ENCODE assay signal across 18 mouse cellular contexts in the genomic region with DNA sequence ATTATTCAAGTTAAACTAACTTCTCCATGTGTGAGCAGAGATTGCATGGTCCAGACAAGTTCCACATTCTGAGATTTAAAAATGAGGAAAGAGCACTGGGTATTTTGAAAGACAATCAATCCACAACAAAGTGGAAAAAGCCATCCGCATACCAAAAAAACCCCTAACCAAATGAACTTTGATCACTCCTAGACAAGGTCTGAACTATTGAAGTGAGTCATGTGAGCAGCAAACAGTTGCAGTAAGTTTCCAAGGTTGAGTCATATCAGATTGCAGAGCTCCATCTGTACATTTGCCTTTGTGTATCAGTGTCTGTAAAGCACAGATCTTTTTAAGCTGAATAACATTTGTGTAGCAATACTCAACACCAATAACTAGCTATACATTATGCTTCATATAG. TPM values are rescaled to one million over a fixed set of nuclear protein-coding genes. Genes with fewer than 3 reads are reported as not detected.
DNase-seq lines count a peak whose midpoint lies in the region; ATAC-seq and TF ChIP-seq lines count a peak whose summit lies in the region.
"Had no signal": no experiment of that assay in that cellular context is flagged by ENCODE, and none has a peak within 500 bp of the region (broad histone marks: within the 10 kb centered on the region; RNA-seq: fewer than 3 reads in every experiment).

No protein-coding gene starts in this region.

- H3K4me3 ChIP-seq in liver, adult 2 months (ENCODE audit: insufficient read depth, low read depth, low read length), result no peak overlapping the region
- H3K4me3 ChIP-seq: heart, embryonic 10.5 days; liver, embryonic 15.5 days; megakaryocyte, embryonic 14.5 days; neural tube, embryonic 15.5 days had no signal

- no peaks in the 10 kb centered on the region for H3K27me3 ChIP-seq in liver, adult 2 months (ENCODE audit: control insufficient read depth, insufficient read depth, low read length)
- H3K27me3 ChIP-seq: liver, embryonic 15.5 days; neural tube, embryonic 15.5 days had no signal

- DNase-seq in liver, adult 2 months (ENCODE audit: extremely low read depth, low read depth, low spot score), result peak; percentile 33
- DNase-seq in liver (no peak), 416B (ENCODE audit: low read depth) (peak; percentile 86)
- no peak for DNase-seq in cerebellum, adult 9-10 months
- no peak for DNase-seq in kidney, postnatal 25 days
- DNase-seq in urinary bladder, postnatal 14 days (ENCODE audit: low spot score), result no peak
- DNase-seq: gastrocnemius, postnatal 25 days; kidney, postnatal 14 days had no signal

- WGBS in liver, adult 2 months, result 45% methylated on average over 1 of the region's 1 CpGs

- no peaks in the 10 kb centered on the region for H3K4me1 ChIP-seq in liver, adult 2 months (ENCODE audit: control insufficient read depth, insufficient read depth, low read length)
- H3K4me1 ChIP-seq: neural tube, embryonic 15.5 days had no signal

- H3K79me2 ChIP-seq in liver, adult 2 months (ENCODE audit: control insufficient read depth, insufficient read depth, low read length), result no peaks in the 10 kb centered on the region

- TF ChIP-seq CTCF in liver, adult 2 months (IDR thresholded peaks at IDR 0.05; ENCODE audit: low read depth, low read length), result no peak

- no peak for TF ChIP-seq POLR2A in liver, adult 2 months (IDR thresholded peaks at IDR 0.05; ENCODE audit: extremely low read depth, insufficient read depth, low read length)

- peak; percentile 85 for ATAC-seq in activated CD4-positive, CD25-positive, alpha-beta regulatory T cell, adult 4 months
- ATAC-seq in megakaryocyte, adult 5-6 weeks (ENCODE audit: poor library complexity, severe bottlenecking), result peak; percentile 17; the same call in 1 of the 2 replicates

- H3K9ac ChIP-seq in liver, adult 2 months (ENCODE audit: low read depth, low read length), result no peak overlapping the region
- H3K9ac ChIP-seq: liver, embryonic 15.5 days; neural tube, embryonic 15.5 days had no signal

- no peak overlapping the region for H3K27ac ChIP-seq in liver, adult 2 months (replicated peaks; ENCODE audit: insufficient read depth, low read depth, low read length)
- H3K27ac ChIP-seq: heart, embryonic 10.5 days; liver, embryonic 15.5 days; neural tube, embryonic 15.5 days had no signal

- peaks cover 49% of the 10 kb centered on the region for H3K36me3 ChIP-seq in liver, adult 2 months (ENCODE audit: control insufficient read depth, insufficient read depth, low read length)
- H3K36me3 ChIP-seq: neural tube, embryonic 15.5 days had no signal

RNA-seq across cellular contexts. Expression of a gene that starts 28.9 kb away (rescaled TPM):
- 0.07 and 0.09 TPM in 2 replicates for total RNA-seq in liver, adult 2 months (2014; rRNA removed)
- 0.12 TPM in 1 of 2 replicates, not detected in the other for polyA plus RNA-seq in liver, adult 2 months (2012; rRNA removed)
- polyA plus RNA-seq in activated CD4-positive, CD25-positive, alpha-beta regulatory T cell, adult 4 months (2017; shearing (Covaris generic)), result 1 to 10 TPM; 2.6 to 3.1 TPM
- 1.0 and 3.6 TPM in 2 replicates for total RNA-seq in megakaryocyte, adult 5-6 weeks (2015)
- total RNA-seq in megakaryocyte, adult 5-6 weeks (2017), result 2.2 and 3.7 TPM in 2 replicates
- total RNA-seq: layer of hippocampus, postnatal 14 days; left cerebral cortex, postnatal 25 days had no signal
- polyA plus RNA-seq: embryonic facial prominence, embryonic 11.5 days; heart, embryonic 10.5 days; midbrain, postnatal 0 days; neural tube, embryonic 15.5 days had no signal

Comparison
In these comparisons a context has a peak if more than half of its experiments do, and no peak if none do; other contexts are left out.
1. DNase-seq: peak in liver, adult 2 months (single experiment) and 416B (single experiment); none in liver (single experiment), cerebellum, adult 9-10 months (single experiment), kidney, postnatal 25 days (0 of 2) and urinary bladder, postnatal 14 days (single experiment).